Mouse (Mus musculus): ENCODE measurements around the gene Mettl8. TPM values are rescaled to one million over a fixed set of nuclear protein-coding genes. Genes with fewer than 3 reads are reported as not detected.

The Mettl8 gene
- polyA plus RNA-seq (2016; fragmentation: Nextera tagmentation; extraction: Ambion mirVana) = 13.4 and 13.6 TPM in 2 replicates

- Histone ChIP-seq H3K27me3 (replicated peaks) (no peaks in the 10 kb centered on the region), H3K4me2 (peak within 1 kb of the TSS; percentile 90), H3K27ac (peak within 1 kb of the TSS; percentile 93), H3K9ac (peak within 1 kb of the TSS; percentile 91), H3K4me1 (peaks cover 21% of the 10 kb centered on the region; the same call in 1 of the 2 replicates), H3K36me3 (peaks cover 20% of the 10 kb centered on the region), H3K9me3 (replicated peaks) (no peaks in the 10 kb centered on the region), H3K4me3 (peak within 1 kb of the TSS; percentile 80)
- ATAC-seq = peak; percentile 97
- under 1% methylated on average over 57 of the region's 57 CpGs for WGBS (ENCODE audit: insufficient replicate concordance)
Observed at GRCm38 (mm10) chr2:71055300-71056114, at the start of gene Mettl8, which contains the start of gene Dcaf17. Gene Mettl8 (minus strand): TSS chr2:71055583. Gene Dcaf17 (plus strand): TSS chr2:71055328.

DNA sequence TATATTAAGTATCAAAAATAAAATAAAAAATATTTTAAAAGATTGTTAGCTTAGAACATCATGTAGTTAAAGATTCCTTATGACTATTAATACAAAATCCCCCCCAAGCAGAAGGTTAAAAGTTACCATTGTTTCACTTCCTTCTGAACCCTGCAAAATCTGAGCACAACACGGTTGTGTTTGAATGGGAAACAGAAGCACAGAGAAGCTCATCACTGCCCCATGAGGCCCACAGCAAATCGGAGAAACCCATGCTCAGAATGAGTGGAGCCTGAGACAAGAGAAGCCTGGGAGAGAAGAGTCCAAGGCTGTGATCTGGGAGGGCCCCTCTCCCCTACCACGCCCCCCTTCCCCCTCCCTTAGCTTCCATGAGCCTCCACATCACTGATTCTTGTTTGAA lies 49.3 kb upstream of the Mettl8 start:
- Histone ChIP-seq H3K4me1 (peaks cover 4% of the 10 kb centered on the region; the same call in 1 of the 2 replicates), H3K36me3 (peaks cover 4% of the 10 kb centered on the region; the same call in 1 of the 2 replicates), H3K4me3 (no peak overlapping the region), H3K9me3 (replicated peaks) (no peaks in the 10 kb centered on the region), H3K4me2 (no peak overlapping the region), H3K27me3 (replicated peaks) (no peaks in the 10 kb centered on the region), H3K9ac (no peak overlapping the region), H3K27ac (no peak overlapping the region)
- no peak for ATAC-seq
- WGBS (ENCODE audit: insufficient replicate concordance) = 59% methylated on average over 3 of the region's 3 CpGs

DNA sequence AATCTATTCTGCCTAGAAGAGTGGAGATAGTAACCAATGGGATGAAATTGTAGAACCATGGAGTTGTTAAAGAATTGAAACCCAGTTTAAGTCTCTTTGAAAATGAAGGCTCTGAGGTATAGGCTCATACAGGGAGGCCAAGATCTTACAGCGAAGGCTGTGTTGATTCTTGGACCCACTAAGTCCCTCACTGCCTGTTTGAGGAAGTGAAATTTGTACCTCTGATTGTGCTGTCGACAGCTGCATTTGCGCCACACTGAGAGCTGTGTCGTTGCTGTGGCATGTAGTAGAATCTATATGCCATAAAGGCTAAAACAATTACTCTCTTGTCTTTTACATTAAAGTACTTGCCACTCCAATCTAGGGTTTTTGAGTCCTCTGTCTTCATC lies 47.9 kb upstream of the Mettl8 start:
- no peaks in the 10 kb centered on the region for H3K9me3 ChIP-seq (replicated peaks)
- H3K9ac ChIP-seq = no peak overlapping the region
- no peaks in the 10 kb centered on the region for H3K27me3 ChIP-seq (replicated peaks)
- H3K4me3 ChIP-seq = no peak overlapping the region
- H3K4me2 ChIP-seq = no peak overlapping the region
- ATAC-seq = no peak
- WGBS (ENCODE audit: insufficient replicate concordance) = 60% methylated on average over 4 of the region's 4 CpGs
- H3K4me1 ChIP-seq = peaks cover 4% of the 10 kb centered on the region; the same call in 1 of the 2 replicates
- H3K36me3 ChIP-seq = peaks cover 11% of the 10 kb centered on the region
- no peak overlapping the region for H3K27ac ChIP-seq

- no peak overlapping the region for H3K9ac ChIP-seq
- H3K27ac ChIP-seq = no peak overlapping the region
- no peaks in the 10 kb centered on the region for H3K27me3 ChIP-seq (replicated peaks)
- ATAC-seq = no peak
- WGBS (ENCODE audit: insufficient replicate concordance) = 74% methylated on average over 10 of the region's 10 CpGs
- no peak overlapping the region for H3K4me3 ChIP-seq
- H3K4me1 ChIP-seq = peaks cover 4% of the 10 kb centered on the region; the same call in 1 of the 2 replicates
- no peak overlapping the region for H3K4me2 ChIP-seq
- H3K36me3 ChIP-seq = peaks cover 11% of the 10 kb centered on the region
- H3K9me3 ChIP-seq (replicated peaks) = no peaks in the 10 kb centered on the region
Observed at GRCm38 (mm10) chr2:71102621-71103291, 47.4 kb upstream of the Mettl8 start.

- no peaks in the 10 kb centered on the region for H3K27me3 ChIP-seq (replicated peaks)
- H3K4me3 ChIP-seq = no peak overlapping the region
- H3K9me3 ChIP-seq (replicated peaks) = no peaks in the 10 kb centered on the region
- H3K4me2 ChIP-seq = no peak overlapping the region
- H3K4me1 ChIP-seq = peaks cover 18% of the 10 kb centered on the region
- peak; percentile 90 for ATAC-seq
- no peak overlapping the region for H3K9ac ChIP-seq
- WGBS (ENCODE audit: insufficient replicate concordance) = 12% methylated on average over 7 of the region's 7 CpGs
- H3K27ac ChIP-seq = peak overlapping the region; percentile 66
- peaks cover 36% of the 10 kb centered on the region for H3K36me3 ChIP-seq
Observed at GRCm38 (mm10) chr2:71096170-71096569, 40.8 kb upstream of the Mettl8 start.

DNA sequence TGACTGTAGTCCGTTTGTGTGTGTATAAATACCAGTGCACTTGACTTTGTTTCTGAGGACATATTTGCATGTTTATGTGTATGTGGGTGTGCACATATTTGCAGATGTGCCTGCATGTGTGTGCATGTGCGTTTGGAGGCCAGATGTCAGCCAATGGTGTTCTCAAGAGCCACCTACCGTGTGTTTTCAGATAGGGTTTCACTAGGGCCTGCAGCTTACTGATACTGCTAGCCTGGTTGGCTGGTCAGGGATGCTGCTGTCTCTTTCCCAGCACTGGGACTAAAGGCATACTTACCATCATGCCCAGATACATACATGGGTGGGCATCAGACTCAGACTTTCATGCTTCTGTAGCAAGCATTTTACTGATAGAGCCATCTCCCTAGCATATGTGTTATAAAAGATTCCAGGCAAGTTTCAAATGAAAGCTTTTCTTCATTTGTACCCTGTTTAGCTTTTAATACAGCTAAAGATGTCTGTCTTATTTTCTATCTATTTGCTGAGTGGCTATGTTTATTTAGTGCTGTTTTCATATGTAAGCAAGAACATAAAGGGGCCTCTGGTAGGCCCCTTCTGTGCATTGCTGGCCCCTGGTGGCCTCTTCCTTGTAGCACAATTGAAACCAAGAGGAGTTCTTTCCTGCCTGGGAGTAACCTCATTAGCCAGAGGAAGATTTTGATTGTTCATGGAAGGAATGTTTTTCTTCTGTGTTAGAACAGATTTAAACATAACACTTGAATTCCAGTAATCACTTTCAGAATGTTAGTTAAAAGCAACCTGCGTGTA lies 35.5 kb upstream of the Mettl8 start:
- ATAC-seq = peak; percentile 97
- Histone ChIP-seq H3K4me3 (no peak overlapping the region), H3K36me3 (peaks cover 54% of the 10 kb centered on the region), H3K4me1 (peaks cover 24% of the 10 kb centered on the region), H3K4me2 (peak overlapping the region; percentile 14; the same call in 1 of the 2 replicates), H3K9ac (peak overlapping the region; percentile 17; the same call in 1 of the 2 replicates), H3K9me3 (replicated peaks) (no peaks in the 10 kb centered on the region), H3K27me3 (replicated peaks) (no peaks in the 10 kb centered on the region), H3K27ac (peak overlapping the region; percentile 74)
- WGBS (ENCODE audit: insufficient replicate concordance) = 60% methylated on average over 4 of the region's 4 CpGs

- no peak for ATAC-seq
- H3K27ac ChIP-seq = no peak overlapping the region; the same call in 1 of the 2 replicates
- H3K36me3 ChIP-seq = peaks cover 55% of the 10 kb centered on the region
- no peak overlapping the region for H3K4me2 ChIP-seq
- no peak overlapping the region for H3K9ac ChIP-seq
- 58% methylated on average over 3 of the region's 3 CpGs for WGBS (ENCODE audit: insufficient replicate concordance)
- H3K9me3 ChIP-seq (replicated peaks) = no peaks in the 10 kb centered on the region
- no peak overlapping the region for H3K4me3 ChIP-seq
- peaks cover 22% of the 10 kb centered on the region for H3K4me1 ChIP-seq
- no peaks in the 10 kb centered on the region for H3K27me3 ChIP-seq (replicated peaks)
Observed at GRCm38 (mm10) chr2:71089766-71090165, 34.4 kb upstream of the Mettl8 start.

GRCm38 (mm10) chr2:71083454-71084193 lies 28.2 kb upstream of the Mettl8 start:
- Histone ChIP-seq H3K4me1 (no peaks in the 10 kb centered on the region), H3K36me3 (peaks cover 52% of the 10 kb centered on the region), H3K27ac (no peak overlapping the region), H3K27me3 (replicated peaks) (no peaks in the 10 kb centered on the region), H3K4me3 (no peak overlapping the region), H3K9me3 (replicated peaks) (no peaks in the 10 kb centered on the region), H3K4me2 (no peak overlapping the region), H3K9ac (no peak overlapping the region)
- WGBS (ENCODE audit: insufficient replicate concordance) = 72% methylated on average over 6 of the region's 6 CpGs
- peak; percentile 55 for ATAC-seq

GRCm38 (mm10) chr2:71082416-71082815 lies 27.0 kb upstream of the Mettl8 start:
- no peak for ATAC-seq
- H3K36me3 ChIP-seq = peaks cover 45% of the 10 kb centered on the region
- no peaks in the 10 kb centered on the region for H3K27me3 ChIP-seq (replicated peaks)
- no peaks in the 10 kb centered on the region for H3K4me1 ChIP-seq
- no peak overlapping the region for H3K4me2 ChIP-seq
- H3K9ac ChIP-seq = no peak overlapping the region
- H3K27ac ChIP-seq = no peak overlapping the region
- 86% methylated on average over 7 of the region's 7 CpGs for WGBS (ENCODE audit: insufficient replicate concordance)
- no peaks in the 10 kb centered on the region for H3K9me3 ChIP-seq (replicated peaks)
- H3K4me3 ChIP-seq = no peak overlapping the region

DNA sequence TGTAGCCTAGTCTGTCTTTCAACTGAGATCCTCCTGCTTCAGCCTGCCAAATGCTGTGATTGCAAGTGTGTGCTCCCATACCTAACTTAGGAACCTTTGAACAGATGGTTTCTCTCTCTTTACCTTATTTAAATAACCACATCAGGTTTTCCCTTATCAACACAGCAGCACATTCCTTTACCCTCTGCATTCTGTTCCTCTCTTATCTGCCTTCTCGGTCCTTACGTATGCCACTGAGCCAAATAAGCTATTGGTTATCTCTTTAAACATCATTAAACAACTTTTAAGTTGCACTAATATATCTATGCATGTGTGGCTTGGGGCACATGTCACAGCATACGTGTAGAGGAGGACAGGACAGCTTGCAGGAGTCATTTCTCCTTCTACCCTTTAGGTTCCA lies 18.4 kb upstream of the Mettl8 start:
- Histone ChIP-seq H3K27me3 (replicated peaks) (no peaks in the 10 kb centered on the region), H3K27ac (0 out of 2 replicates have a peak overlapping the region, but pooled peaks have one; percentile 18), H3K4me2 (0 out of 2 replicates have a peak overlapping the region, but pooled peaks have one; percentile 9), H3K4me3 (no peak overlapping the region), H3K9me3 (replicated peaks) (no peaks in the 10 kb centered on the region), H3K36me3 (peaks cover 25% of the 10 kb centered on the region), H3K9ac (no peak overlapping the region), H3K4me1 (peaks cover 19% of the 10 kb centered on the region)
- WGBS (ENCODE audit: insufficient replicate concordance) = 17% methylated on average over 3 of the region's 3 CpGs
- ATAC-seq = peak; percentile 90

- H3K4me2 ChIP-seq = no peak overlapping the region
- H3K4me3 ChIP-seq = no peak overlapping the region
- no peaks in the 10 kb centered on the region for H3K9me3 ChIP-seq (replicated peaks)
- peaks cover 19% of the 10 kb centered on the region for H3K4me1 ChIP-seq
- ATAC-seq = peak; percentile 59; the same call in 1 of the 2 replicates
- 54% methylated on average over 3 of the region's 3 CpGs for WGBS (ENCODE audit: insufficient replicate concordance)
- H3K27me3 ChIP-seq (replicated peaks) = no peaks in the 10 kb centered on the region
- H3K27ac ChIP-seq = 0 out of 2 replicates have a peak overlapping the region, but pooled peaks have one; percentile 56
- H3K36me3 ChIP-seq = peaks cover 25% of the 10 kb centered on the region
- H3K9ac ChIP-seq = no peak overlapping the region
Observed at GRCm38 (mm10) chr2:71073330-71073729, 17.9 kb upstream of the Mettl8 start.

Data from liver, embryonic 12.5 days (tissue).